Mouse (Mus musculus) CH12.LX (cell line): Measurements from ENCODE around the gene Sept1. TPM values are rescaled to one million over a fixed set of nuclear protein-coding genes. Genes with fewer than 3 reads are reported as not detected.

Experiments
- DNase-seq: peaks from one replicate; pipeline ENCODE4 v3.0.0-alpha.2; 2013; ENCODE audit errors: extremely low read depth
- H3K27ac ChIP-seq: 2 replicates; pipeline ENCODE4 v1.5.1; 2012; ENCODE audit warnings: low read depth, mild to moderate bottlenecking, control low read depth, moderate library complexity; ENCODE audit not compliant: insufficient read depth
- H3K27me3 ChIP-seq: replicated peaks from 2 replicates; pipeline ENCODE3; 2012; ENCODE audit warnings: inconsistent platforms
- H3K36me3 ChIP-seq, 2 experiments: replicated peaks in 1 of 2; 2 replicates each; pipeline versions ENCODE3 to v1.6.1; 2012; ENCODE audit warnings: inconsistent platforms in 1 of 2, low read length in 1 of 2, mild to moderate bottlenecking in 1 of 2, mixed read lengths in 1 of 2, moderate library complexity in 1 of 2; ENCODE audit not compliant: control insufficient read depth in 1 of 2, insufficient read depth in 1 of 2
- H3K4me1 ChIP-seq, 2 experiments: 2 replicates each; pipeline ENCODE4 v1.6.1; 2012; ENCODE audit warnings: inconsistent platforms in 1 of 2, moderate library complexity in 1 of 2; ENCODE audit not compliant: insufficient read depth in 2 of 2, control insufficient read depth in 1 of 2
- H3K4me2 ChIP-seq: 2 replicates; pipeline ENCODE4 v1.6.1; 2012; ENCODE audit warnings: low read depth, mild to moderate bottlenecking, control low read depth; ENCODE audit not compliant: poor library complexity, insufficient read depth, severe bottlenecking
- H3K4me3 ChIP-seq, 3 experiments: fragments of 150-350 bp in 1 of 3; sonication (generic) in 1 of 3; replicated peaks in 1 of 3; 2 replicates each; pipeline versions ENCODE3 to v1.5.1; 2011 to 2012; ENCODE audit warnings: low read depth in 2 of 3, low read length in 2 of 3, mild to moderate bottlenecking in 2 of 3, moderate library complexity in 2 of 3, control low read depth in 1 of 3, improper control_type of control experiment in 1 of 3, inconsistent platforms in 1 of 3, mixed read lengths in 1 of 3; ENCODE audit not compliant: poor library complexity in 1 of 3
- H3K79me2 ChIP-seq: replicated peaks from 2 replicates; pipeline ENCODE4 v1.6.1; 2012; ENCODE audit warnings: mild to moderate bottlenecking, moderate library complexity; ENCODE audit not compliant: control insufficient read depth, poor library complexity, insufficient read depth, severe bottlenecking; ENCODE audit errors: extremely low read depth
- H3K9ac ChIP-seq: 2 replicates; pipeline ENCODE4 v1.6.1; 2012; ENCODE audit warnings: low read depth, mild to moderate bottlenecking, control low read depth, moderate library complexity; ENCODE audit not compliant: insufficient read depth
- H3K9me3 ChIP-seq: replicated peaks from 2 replicates; pipeline ENCODE3; 2012; ENCODE audit warnings: low read length, inconsistent platforms, mixed read lengths
- CHD2 ChIP-seq: IDR thresholded peaks from 2 replicates; pipeline ENCODE4 v1.6.1; 2011; ENCODE audit warnings: low read length, improper control_type of control experiment
- CTCF ChIP-seq, 2 experiments: IDR thresholded peaks in 1 of 2; conservative IDR thresholded peaks in 1 of 2; 2 replicates each; pipeline ENCODE4 v1.5.1; 2011 to 2012; ENCODE audit warnings: low read depth in 2 of 2, low read length in 2 of 2, improper control_type of control experiment in 1 of 2, inconsistent platforms in 1 of 2, mild to moderate bottlenecking in 1 of 2, moderate library complexity in 1 of 2
- E2F4 ChIP-seq: IDR thresholded peaks from 2 replicates; pipeline ENCODE4 v1.6.1; 2011; ENCODE audit warnings: low read depth, low read length, improper control_type of control experiment; ENCODE audit not compliant: insufficient replicate concordance
- GABPA ChIP-seq: IDR thresholded peaks from 2 replicates; pipeline ENCODE4 v1.6.1; 2012; ENCODE audit warnings: low read depth, low read length, improper control_type of control experiment, inconsistent platforms; ENCODE audit not compliant: insufficient replicate concordance
- HCFC1 ChIP-seq: IDR thresholded peaks from 2 replicates; pipeline ENCODE4 v1.6.1; 2012; ENCODE audit warnings: low read depth, mild to moderate bottlenecking, inconsistent platforms, low read length, improper control_type of control experiment
- IRF4 ChIP-seq: IDR thresholded peaks from 2 replicates; pipeline ENCODE4 v1.6.1; 2014; ENCODE audit warnings: low read depth, mild to moderate bottlenecking, inconsistent platforms, low read length, improper control_type of control experiment
- JUN ChIP-seq: IDR thresholded peaks from 2 replicates; pipeline ENCODE4 v1.6.1; 2011; ENCODE audit warnings: low read depth, mild to moderate bottlenecking, low read length, improper control_type of control experiment, moderate library complexity; ENCODE audit not compliant: insufficient read depth
- JUND ChIP-seq: conservative IDR thresholded peaks from 2 replicates; pipeline ENCODE4 v1.6.1; 2011; ENCODE audit warnings: low read depth, low read length, improper control_type of control experiment
- MAFK ChIP-seq: IDR thresholded peaks from 2 replicates; pipeline ENCODE4 v1.6.1; 2011; ENCODE audit warnings: low read length, improper control_type of control experiment; ENCODE audit not compliant: insufficient replicate concordance
- MXI1 ChIP-seq: IDR thresholded peaks from 2 replicates; pipeline ENCODE4 v1.6.1; 2011; ENCODE audit warnings: mild to moderate bottlenecking, low read depth, low read length, improper control_type of control experiment
- PAX5 ChIP-seq: IDR thresholded peaks from 2 replicates; pipeline ENCODE4 v1.6.1; 2012; ENCODE audit warnings: low read length, inconsistent platforms, mixed read lengths
- RCOR1 ChIP-seq: conservative IDR thresholded peaks from 2 replicates; pipeline ENCODE4 v1.6.1; 2012; ENCODE audit warnings: low read depth, mild to moderate bottlenecking, inconsistent platforms, low read length, improper control_type of control experiment
- TCF12 ChIP-seq: IDR thresholded peaks from 2 replicates; pipeline ENCODE4 v1.6.1; 2014; ENCODE audit warnings: low read depth, mild to moderate bottlenecking, inconsistent platforms, low read length, improper control_type of control experiment
- ZC3H11A ChIP-seq: IDR thresholded peaks from 2 replicates; pipeline ENCODE4 v1.6.1; 2012; ENCODE audit warnings: low read depth, mild to moderate bottlenecking, inconsistent platforms, low read length, improper control_type of control experiment
- dilution Hi-C: fragments of 300-500 bp; cut with MboI; formaldehyde crosslinking; loops from 2 replicates; pipeline ENCODE4 v1.14.3; 2020; ENCODE audit warnings: low sequenced_read_pairs; ENCODE audit not compliant: extremely low pct_unique_long_range_greater_than_20kb, extremely low pct_ligation_motif_present
- in situ Hi-C: fragments of 300-500 bp; cut with MboI; formaldehyde crosslinking; loops from 3 replicates; pipeline ENCODE4 v1.14.3; 2019; ENCODE audit warnings: low sequenced_read_pairs, low pct_ligation_motif_present, low pct_unique_long_range_greater_than_20kb, mixed read lengths
- polyA plus RNA-seq: library from polyadenylated mRNA; unstranded; fragments of >175 nt; gene quantifications from 2 replicates; pipeline ENCODE4 v1.2.1, GENCODE M21; 2012; ENCODE audit warnings: low read depth; ENCODE audit not compliant: insufficient read length
- total RNA-seq, 2 experiments: library from RNA; depleted of rRNA; stranded (reverse); fragments of 300-350 nt in 1 of 2; fragments of >200 nt in 1 of 2; gene quantifications; 2 replicates each; pipeline ENCODE4 v1.2.3; 2012 to 2014

Gene Sept1
- total and polyA plus RNA-seq, 3 experiments = 42.7 to 171 (median 92.3) TPM

DNA sequence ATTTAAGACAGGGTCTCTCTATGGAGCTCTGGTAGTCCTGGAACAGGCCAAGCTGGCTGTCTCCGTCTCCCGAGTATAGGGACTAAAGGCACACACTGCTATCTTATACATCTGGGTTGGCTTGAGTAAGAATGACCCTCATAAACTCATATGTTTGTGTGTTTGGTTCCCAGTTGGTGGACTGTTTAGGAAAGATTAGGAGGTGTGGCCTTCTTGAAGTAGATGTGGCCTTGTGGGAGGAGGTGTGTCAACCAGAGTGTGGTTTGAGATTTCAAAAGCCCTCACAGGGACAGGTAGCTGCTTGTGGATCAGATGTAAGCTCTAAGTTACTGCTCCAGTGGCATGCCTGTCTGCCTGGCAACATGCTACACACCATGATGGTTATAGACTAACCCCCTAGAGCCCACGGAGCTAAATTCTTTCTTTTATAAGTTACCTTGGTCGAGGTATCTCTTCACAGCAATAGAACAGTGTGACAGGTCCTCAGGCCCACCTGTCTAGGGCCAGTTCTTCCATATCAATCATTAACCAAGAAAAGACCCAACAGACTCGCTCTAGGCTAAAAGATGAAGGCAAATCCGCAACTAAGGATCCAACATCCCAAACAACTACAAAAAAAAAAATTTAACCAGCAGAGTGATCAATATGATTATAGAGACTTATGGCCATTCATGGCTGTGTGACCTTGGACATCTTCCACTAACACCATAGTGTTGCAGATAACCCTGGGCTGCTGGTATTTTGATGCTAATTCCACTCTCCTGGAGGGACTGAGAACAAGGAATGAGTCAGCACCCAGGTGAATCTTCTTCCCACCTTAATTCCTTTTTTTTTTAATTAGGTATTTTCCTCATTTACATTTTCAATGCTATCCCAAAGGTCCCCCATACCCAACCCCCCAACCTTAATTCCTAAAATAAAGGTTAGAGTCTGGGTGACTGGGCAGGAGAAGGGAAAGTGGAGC, 9.1 kb downstream of the Sept1 start:
- Histone ChIP-seq H3K4me3 (no peak overlapping the region), H3K36me3 (no peaks in the 10 kb centered on the region), H3K9ac (no peak overlapping the region), H3K4me2 (no peak overlapping the region), H3K4me1 (peaks cover 12 to 37% of the 10 kb centered on the region in 2 experiments; a peak in 3 of 4 replicates), H3K79me2 (no peaks in the 10 kb centered on the region), H3K9me3 (peaks cover 4% of the 10 kb centered on the region), H3K27ac (no peak overlapping the region), H3K27me3 (no peaks in the 10 kb centered on the region)
- dilution Hi-C loops = no loop called here
- DNase-seq = no peak
- in situ Hi-C loops = no loop called here
- TF ChIP-seq PAX5 (no peak), ZC3H11A (no peak), RCOR1 (no peak), HCFC1 (no peak), JUND (no peak), MXI1 (no peak), E2F4 (no peak), CHD2 (no peak), CTCF (conservative IDR thresholded peaks at IDR 0.05 in 1 of 2, IDR thresholded peaks at IDR 0.05 in 1 of 2; ENCODE audit: low read depth in 2 of 2, low read length in 2 of 2) (no peak)

DNA sequence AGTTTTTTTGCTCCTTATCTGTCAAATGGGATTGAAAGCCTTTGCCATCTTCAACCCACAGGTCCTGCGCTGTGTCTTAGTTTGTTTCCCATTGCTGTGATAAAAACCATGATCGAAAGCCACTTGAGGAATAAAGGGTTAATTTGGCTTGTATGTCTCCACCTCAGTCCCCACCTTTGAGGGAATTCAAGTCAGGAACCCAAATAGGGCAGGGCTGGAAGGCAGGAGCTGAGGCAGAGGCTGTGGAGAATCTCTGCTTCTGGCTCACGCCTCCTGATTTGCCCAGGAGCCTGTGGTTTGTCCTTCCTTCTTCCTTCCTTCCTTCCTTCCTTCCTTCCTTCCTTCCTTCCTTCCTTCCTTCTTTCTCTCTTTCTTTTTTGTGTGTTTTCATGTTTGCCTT, 9.8 kb downstream of the Sept1 start:
- Histone ChIP-seq H3K9me3 (peaks cover 4% of the 10 kb centered on the region), H3K27ac (no peak overlapping the region), H3K27me3 (no peaks in the 10 kb centered on the region), H3K9ac (no peak overlapping the region), H3K4me3 (no peak overlapping the region), H3K36me3 (no peaks in the 10 kb centered on the region)
- dilution Hi-C loops = no loop called here
- TF ChIP-seq MAFK = no peak
- TF ChIP-seq TCF12 = no peak
- no peak for TF ChIP-seq JUN
- TF ChIP-seq, all 38 proteins: peak for 0
- Histone ChIP-seq H3K79me2 (no peaks in the 10 kb centered on the region), H3K4me1 (peaks cover 12 to 39% of the 10 kb centered on the region in 2 experiments; a peak in 3 of 4 replicates), H3K4me2 (no peak overlapping the region)
- in situ Hi-C loops = no loop called here
- no peak for DNase-seq

DNA sequence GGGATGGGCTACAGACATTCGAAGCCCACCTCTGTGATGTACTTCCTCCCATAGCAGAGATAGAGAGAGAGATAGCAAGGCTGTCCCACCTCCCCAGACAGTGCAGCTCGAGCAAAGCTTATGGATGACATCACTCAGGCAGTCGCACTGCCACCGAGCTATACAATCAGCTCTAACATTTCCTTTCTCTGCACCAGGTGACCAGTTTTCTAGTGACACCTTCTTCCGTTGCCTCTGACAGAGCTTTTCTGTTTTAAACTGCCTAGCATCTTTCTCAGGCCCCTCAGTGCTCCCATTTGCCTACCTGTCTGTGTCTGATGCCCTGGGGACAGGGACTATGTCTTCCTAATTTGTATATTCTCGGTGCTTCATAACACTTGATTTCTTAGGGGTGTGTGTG, 12.5 kb downstream of the Sept1 start:
- Histone ChIP-seq H3K27ac (no peak overlapping the region), H3K4me2 (no peak overlapping the region), H3K4me1 (peaks cover 19 to 45% of the 10 kb centered on the region in 2 experiments), H3K9me3 (peaks cover 4% of the 10 kb centered on the region), H3K79me2 (peaks cover 18% of the 10 kb centered on the region), H3K4me3 (no peak overlapping the region), H3K27me3 (no peaks in the 10 kb centered on the region), H3K36me3 (peaks cover 9 to 14% of the 10 kb centered on the region in 2 experiments), H3K9ac (no peak overlapping the region)
- no peak for DNase-seq
- TF ChIP-seq GABPA = no peak
- no peak for TF ChIP-seq ZC3H11A
- TF ChIP-seq JUN = no peak
- TF ChIP-seq TCF12 = no peak
- no peak for TF ChIP-seq IRF4
- dilution Hi-C loops = no loop called here
- in situ Hi-C loops = no loop called here
